ENCODE assay signal across 7 mouse cellular contexts in genomic region chr14:12529961-12530542, GRCm38 (mm10).
DNase-seq lines count a peak whose midpoint lies in the region; ATAC-seq and TF ChIP-seq lines count a peak whose summit lies in the region.

No protein-coding gene starts in this region.

- peaks cover 8% of the 10 kb centered on the region; the same call in 1 of the 2 replicates for H3K27me3 ChIP-seq in forebrain, embryonic 11.5 days (ENCODE audit: control insufficient read depth, insufficient read depth, low read length)
- peaks cover 32% of the 10 kb centered on the region for H3K27me3 ChIP-seq in midbrain, embryonic 10.5 days (ENCODE audit: low read depth, poor library complexity, severe bottlenecking)
- no peaks in the 10 kb centered on the region for H3K27me3 ChIP-seq in stomach, postnatal 0 days (ENCODE audit: control insufficient read depth, insufficient read depth, low read length)

- H3K9ac ChIP-seq in forebrain, embryonic 11.5 days (ENCODE audit: low read length): no peak overlapping the region
- no peak overlapping the region for H3K9ac ChIP-seq in stomach, postnatal 0 days (ENCODE audit: low read length)

- TF ChIP-seq POLR2A in brain, embryonic 14.5 days (IDR thresholded peaks at IDR 0.05; ENCODE audit: borderline replicate concordance, extremely low read depth, insufficient read depth, insufficient read length, poor library complexity, severe bottlenecking): no peak

- H3K4me3 ChIP-seq in forebrain, embryonic 11.5 days (ENCODE audit: low read depth, low read length): no peak overlapping the region
- 0 out of 2 replicates have a peak overlapping the region, but pooled peaks have one; percentile 25 for H3K4me3 ChIP-seq in midbrain, embryonic 10.5 days
- H3K4me3 ChIP-seq in stomach, postnatal 0 days (ENCODE audit: low read depth, low read length): no peak overlapping the region

- peak; percentile 89 for TF ChIP-seq CTCF in brain, embryonic 14.5 days (IDR thresholded peaks at IDR 0.05; ENCODE audit: borderline replicate concordance, extremely low read depth, insufficient read depth, insufficient read length)
- peak; percentile 86 for TF ChIP-seq CTCF in stomach, postnatal 0 days (IDR thresholded peaks at IDR 0.05; ENCODE audit: low read depth)

- peak; percentile 89 for DNase-seq in R1 (ENCODE audit: low read depth, low spot score)
- peak; percentile 92 for DNase-seq in brain, embryonic 14.5 days (ENCODE audit: low read depth)
- DNase-seq in forebrain, embryonic 11.5 days (ENCODE audit: low spot score): peak; percentile 79
- DNase-seq in hindlimb bud, embryonic 11.5 days (ENCODE audit: extremely low spot score, low read depth, low spot score): peak; percentile 58
- peak; percentile 28 to 62 for DNase-seq in layer of hippocampus, postnatal 36 days
- peak; percentile 64 for DNase-seq in midbrain, embryonic 10.5 days (ENCODE audit: low spot score)
- DNase-seq in stomach, postnatal 0 days (ENCODE audit: low spot score): peak; percentile 67

- no peaks in the 10 kb centered on the region for H3K9me3 ChIP-seq in forebrain, embryonic 11.5 days (ENCODE audit: control insufficient read depth, low read length)
- no peaks in the 10 kb centered on the region for H3K9me3 ChIP-seq in midbrain, embryonic 10.5 days (replicated peaks)
- H3K9me3 ChIP-seq in stomach, postnatal 0 days (ENCODE audit: control insufficient read depth, low read length): no peaks in the 10 kb centered on the region

- H3K36me3 ChIP-seq in forebrain, embryonic 11.5 days (ENCODE audit: control insufficient read depth, insufficient read depth, low read length): no peaks in the 10 kb centered on the region
- H3K36me3 ChIP-seq in midbrain, embryonic 10.5 days: no peaks in the 10 kb centered on the region
- H3K36me3 ChIP-seq in stomach, postnatal 0 days (ENCODE audit: control insufficient read depth, insufficient read depth, low read length): no peaks in the 10 kb centered on the region

- ATAC-seq in forebrain, embryonic 11.5 days (replicated peaks; ENCODE audit: low FRiP score): peak; percentile 77
- ATAC-seq in stomach, postnatal 0 days (ENCODE audit: low FRiP score, low TSS enrichment): 0 out of 2 replicates have a peak, but pooled peaks have one; percentile 26

- no peak overlapping the region for H3K27ac ChIP-seq in forebrain, embryonic 11.5 days (ENCODE audit: low read depth, low read length)
- no peak overlapping the region for H3K27ac ChIP-seq in midbrain, embryonic 10.5 days (replicated peaks)
- no peak overlapping the region for H3K27ac ChIP-seq in stomach, postnatal 0 days (replicated peaks)

- peaks cover 2% of the 10 kb centered on the region; the same call in 1 of the 2 replicates for H3K4me1 ChIP-seq in forebrain, embryonic 11.5 days (replicated peaks; ENCODE audit: control insufficient read depth, insufficient read depth, low read length)
- peaks cover 5% of the 10 kb centered on the region for H3K4me1 ChIP-seq in midbrain, embryonic 10.5 days
- H3K4me1 ChIP-seq in stomach, postnatal 0 days (replicated peaks; ENCODE audit: control insufficient read depth, insufficient read depth): no peaks in the 10 kb centered on the region

- WGBS in forebrain, embryonic 11.5 days: 12% methylated on average over 11 of the region's 11 CpGs
- 12% methylated on average over 11 of the region's 11 CpGs for WGBS in midbrain, embryonic 10.5 days
- 9% methylated on average over 11 of the region's 11 CpGs for WGBS in stomach, postnatal 0 days

- TF ChIP-seq EP300 in stomach, postnatal 0 days (optimal IDR thresholded peaks at IDR 0.05): no peak

- no peak overlapping the region for H3K4me2 ChIP-seq in forebrain, embryonic 11.5 days (ENCODE audit: low read depth, low read length, severe bottlenecking)
- no peak overlapping the region for H3K4me2 ChIP-seq in stomach, postnatal 0 days (replicated peaks; ENCODE audit: low read depth)
